Mouse (Mus musculus) left cerebral cortex, postnatal 36 days (tissue): Measurements from ENCODE around the gene Lrg1. TPM values are rescaled to one million over a fixed set of nuclear protein-coding genes. Genes with fewer than 3 reads are reported as not detected.

Experiments
- DNase-seq, 2 experiments: peaks; one replicate each; pipeline ENCODE4 v3.0.0; 2021 to 2022; ENCODE audit warnings: low spot score in 2 of 2, mixed read lengths in 1 of 2
- intact Hi-C: fragments of 180-260 bp; cut with DNase I; formaldehyde crosslinking; loops from one replicate; pipeline ENCODE4 v1.15.1; 2025
- total RNA-seq, 2 experiments: library from RNA; stranded (reverse); gene quantifications; 2 replicates each; pipeline ENCODE4 v1.2.3; 2021

Lrg1 gene
- total RNA-seq, result 1 to 10 TPM; 4.2 to 5.4 TPM

DNA sequence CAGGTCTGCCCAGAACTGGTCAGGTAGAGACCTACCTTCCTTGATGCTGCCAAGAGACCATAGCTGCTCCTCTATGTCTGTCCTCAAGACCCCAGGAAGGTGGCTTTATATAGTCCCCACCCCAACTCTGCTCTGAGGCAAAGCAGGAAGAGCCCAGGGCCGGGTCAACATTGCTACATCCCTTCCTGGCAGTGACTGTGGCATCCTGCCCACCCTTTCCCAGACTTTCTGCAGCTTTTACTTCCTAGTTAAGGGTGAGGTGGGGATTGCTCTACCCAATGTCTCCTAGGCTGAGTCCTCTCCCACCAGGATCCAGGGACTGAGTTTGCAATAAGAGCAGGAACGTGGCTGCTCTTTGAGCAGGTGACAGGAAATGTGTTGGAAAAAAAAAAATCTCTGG lies at the start of gene Lrg1:
TSS of gene Lrg1 (minus strand) at position 176 of the 400 bp plus-strand sequence.
- intact Hi-C loops, result loop anchor here (5.0 kb wide), 1 partner anchor 35 kb away; no protein-coding TSS in a partner anchor
- DNase-seq, result no peak

DNA sequence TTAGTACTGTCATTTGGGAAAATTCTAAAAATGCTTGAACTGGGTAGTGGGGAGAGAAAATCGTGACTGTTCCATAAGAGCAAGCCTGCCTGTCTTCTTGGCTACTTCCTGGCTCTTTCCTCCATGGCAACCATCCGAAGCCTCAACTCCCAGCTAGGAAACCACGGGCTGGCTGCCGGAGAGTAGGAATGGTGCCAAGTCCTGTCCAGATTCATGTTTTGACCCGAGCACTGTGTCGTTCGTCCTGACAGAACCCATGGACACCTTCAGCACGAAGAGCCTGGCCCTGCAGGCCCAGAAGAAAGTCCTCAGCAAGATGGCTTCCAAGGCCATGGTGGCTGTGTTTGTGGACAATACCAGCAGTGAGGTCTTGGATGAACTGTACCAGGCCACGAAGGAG lies 49.7 kb upstream of the Lrg1 start:
- intact Hi-C loops, result no loop called here
- DNase-seq, result no peak

DNA sequence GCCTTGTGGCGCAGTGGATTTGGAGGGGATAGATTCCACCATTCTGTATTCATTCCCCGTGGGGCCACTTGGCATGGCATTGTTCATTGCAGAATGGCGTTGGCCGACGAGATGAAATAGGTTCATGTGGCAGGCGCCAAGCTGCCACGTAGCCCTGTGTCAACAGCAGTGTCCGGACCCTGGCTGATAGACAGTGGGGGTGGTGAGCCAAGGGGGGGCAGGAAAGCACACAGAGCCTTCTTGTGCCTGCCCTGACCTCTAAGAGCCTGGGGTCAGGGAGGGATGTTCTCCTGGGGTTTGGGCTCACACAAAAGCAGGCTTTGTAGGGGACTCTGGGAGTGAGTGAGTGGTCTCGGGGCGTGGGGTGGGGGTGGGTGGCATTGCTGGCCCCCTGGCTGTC lies 48.8 kb upstream of the Lrg1 start:
- intact Hi-C loops, result no loop called here
- no peak for DNase-seq

DNA sequence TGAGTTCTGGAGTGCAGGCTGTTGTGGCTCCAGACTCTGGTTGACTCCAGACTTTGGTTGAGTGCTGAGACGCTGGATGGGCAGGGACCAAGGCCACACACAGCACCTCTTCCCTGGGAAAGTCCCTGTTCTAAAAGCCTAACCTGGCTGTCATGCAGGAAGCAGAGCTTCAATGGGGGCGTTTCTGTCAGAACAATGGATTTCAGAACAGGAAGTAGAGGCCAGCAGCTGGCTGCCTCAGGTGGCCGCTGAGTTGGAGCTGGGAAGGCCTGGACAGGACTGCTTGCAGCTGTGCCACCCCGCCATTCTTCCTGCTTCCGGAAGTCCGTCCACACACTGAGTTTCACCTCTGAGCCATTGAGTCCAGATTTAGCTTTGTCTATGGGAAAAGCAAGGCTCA lies 48.0 kb upstream of the Lrg1 start:
- intact Hi-C loops, result no loop called here
- DNase-seq, result no peak

DNA sequence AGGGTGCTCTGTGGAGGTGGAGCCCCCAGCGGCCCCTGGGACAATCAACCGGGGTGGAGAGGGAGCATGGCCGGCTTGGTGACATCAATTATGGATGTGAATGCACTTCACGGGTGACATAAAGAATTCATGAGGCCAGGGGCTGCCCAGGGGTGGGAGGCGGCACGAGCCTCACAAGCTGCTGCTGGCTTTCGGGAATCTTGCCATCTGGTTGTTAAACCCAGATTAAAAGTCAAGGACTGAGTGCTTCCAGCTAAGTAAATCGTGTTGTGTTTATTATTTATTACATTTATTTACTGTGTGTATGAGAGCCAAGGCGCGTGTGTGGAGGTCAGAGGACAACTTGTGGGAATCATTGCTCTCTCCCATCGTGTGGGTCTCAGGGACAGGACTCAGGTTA lies 43.9 kb upstream of the Lrg1 start:
- intact Hi-C loops, result no loop called here
- DNase-seq, result no peak

DNA sequence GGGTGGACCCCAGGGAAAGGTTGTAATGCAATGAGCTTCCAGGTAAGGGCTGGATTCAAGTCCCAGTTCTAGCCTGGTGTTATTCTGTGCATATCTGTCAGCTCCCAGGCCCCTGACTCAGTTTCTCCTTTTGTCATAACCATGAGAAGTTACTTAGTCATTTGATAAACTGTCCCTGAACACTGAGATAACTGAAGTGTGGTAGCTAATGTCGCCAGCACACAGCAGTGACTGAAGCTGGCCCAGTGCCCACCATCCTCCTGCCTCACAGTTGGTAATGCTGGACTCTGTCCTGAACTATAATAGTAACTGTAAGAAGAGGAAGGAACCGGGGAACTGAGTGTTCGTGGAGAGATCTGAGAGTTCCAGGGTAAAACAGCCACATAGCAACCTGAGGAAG lies 42.7 kb upstream of the Lrg1 start:
- intact Hi-C loops, result no loop called here
- no peak for DNase-seq

DNA sequence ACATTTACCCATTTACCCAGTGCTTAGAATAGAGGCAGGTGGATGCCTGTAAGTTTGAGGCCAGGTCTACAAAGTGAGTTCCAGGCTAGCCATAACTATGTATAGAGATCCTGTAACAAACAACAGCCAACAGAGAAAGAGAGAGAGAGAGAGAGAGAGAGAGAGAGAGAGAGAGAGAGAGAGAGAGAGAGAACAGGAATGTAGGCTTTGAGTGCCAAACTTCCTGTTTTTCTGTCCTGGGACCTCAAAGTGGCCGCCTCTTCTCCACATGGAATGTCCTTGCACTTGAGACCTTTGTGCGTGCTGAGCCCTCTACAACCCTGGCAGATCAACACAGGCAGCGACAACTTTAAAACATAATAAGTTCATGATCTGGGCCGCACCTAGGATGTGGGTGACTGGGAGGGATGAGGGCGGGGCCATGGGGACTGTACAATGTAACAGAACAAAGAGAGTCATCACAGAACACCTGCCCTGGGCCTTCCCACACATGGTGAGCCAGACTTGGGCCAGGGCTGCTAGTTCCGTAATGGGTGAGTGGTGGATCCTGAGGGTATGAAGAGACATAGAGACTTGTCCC lies 41.8 kb upstream of the Lrg1 start:
- intact Hi-C loops, result no loop called here
- DNase-seq, result no peak

DNA sequence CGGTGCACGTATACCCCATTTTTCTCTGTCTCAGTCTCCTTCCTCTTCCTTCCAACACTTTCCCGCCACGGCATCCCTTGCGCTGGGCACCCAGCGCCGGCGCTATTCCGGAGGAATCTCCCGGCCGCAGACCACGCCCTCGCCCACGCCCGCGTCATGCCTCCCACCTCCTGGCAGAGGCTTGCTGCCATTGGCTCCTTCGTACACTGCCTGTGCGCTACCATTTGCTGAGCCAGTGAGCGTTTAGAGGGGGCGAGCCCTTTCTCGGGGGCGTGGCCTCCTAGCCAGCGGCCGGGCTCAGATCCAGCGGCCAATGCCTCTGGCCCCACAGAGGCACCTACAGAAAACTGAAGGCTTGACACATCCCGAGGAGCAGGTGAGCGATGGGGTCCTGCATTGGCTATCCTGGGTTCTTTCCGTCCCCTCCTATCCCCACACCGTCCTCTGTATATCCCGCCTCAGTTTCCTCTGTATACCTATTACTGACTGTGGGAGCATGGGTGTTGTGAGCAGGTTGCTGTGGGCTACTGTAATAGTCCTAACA lies 40.5 kb upstream of the Lrg1 start, which contains the start of gene Tnfaip8l1:
TSS of gene Tnfaip8l1 (plus strand) at position 247 of the 544 bp plus-strand sequence.
- intact Hi-C loops, result no loop called here
- DNase-seq, result peak; percentile 95

DNA sequence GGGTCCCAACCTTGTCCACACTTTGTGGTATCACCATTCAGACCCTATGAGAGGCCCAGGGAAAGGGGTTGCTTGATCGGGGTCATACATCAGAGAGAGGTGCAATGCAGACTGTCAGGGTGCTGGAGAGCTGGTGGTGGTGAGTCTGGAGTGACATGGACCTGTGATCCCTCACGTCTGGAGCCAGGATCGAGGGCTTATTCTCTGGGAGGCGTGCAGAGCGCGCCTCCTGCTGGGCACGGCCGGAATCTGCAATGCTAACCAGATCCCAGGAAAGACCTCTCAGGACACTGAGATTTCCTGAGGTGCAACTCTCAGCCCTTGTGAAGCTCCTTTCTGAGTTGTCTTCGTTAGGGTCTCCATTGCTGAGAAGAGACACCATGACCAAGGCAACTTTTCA lies 37.9 kb upstream of the Lrg1 start:
- intact Hi-C loops, result loop anchor here (2.0 to 5.0 kb wide), 2 partner anchors 25 to 37 kb away; partner anchors contain the start of gene Lrg1
- DNase-seq, result peak; percentile 45 to 57

DNA sequence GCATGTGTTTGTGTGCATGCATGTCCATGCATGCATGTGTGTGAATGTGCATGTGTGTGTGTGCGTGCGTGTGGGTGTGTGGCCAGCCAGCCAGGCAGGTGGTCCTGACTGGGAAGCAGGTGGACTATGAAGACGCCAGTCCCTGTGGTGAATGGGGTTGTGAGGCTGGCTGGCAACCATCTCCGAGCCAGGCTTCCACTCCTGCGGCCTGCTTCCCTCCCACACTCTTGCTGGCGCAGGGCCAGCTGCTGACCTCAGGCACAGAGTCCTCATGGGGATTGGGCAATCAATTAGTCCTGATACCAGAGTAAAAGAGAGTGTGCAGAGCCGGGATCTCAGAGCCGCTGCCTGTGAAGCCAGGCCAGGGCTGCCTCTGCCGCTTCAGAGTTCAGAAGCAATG lies 31.8 kb upstream of the Lrg1 start:
- intact Hi-C loops, result no loop called here
- DNase-seq, result no peak

DNA sequence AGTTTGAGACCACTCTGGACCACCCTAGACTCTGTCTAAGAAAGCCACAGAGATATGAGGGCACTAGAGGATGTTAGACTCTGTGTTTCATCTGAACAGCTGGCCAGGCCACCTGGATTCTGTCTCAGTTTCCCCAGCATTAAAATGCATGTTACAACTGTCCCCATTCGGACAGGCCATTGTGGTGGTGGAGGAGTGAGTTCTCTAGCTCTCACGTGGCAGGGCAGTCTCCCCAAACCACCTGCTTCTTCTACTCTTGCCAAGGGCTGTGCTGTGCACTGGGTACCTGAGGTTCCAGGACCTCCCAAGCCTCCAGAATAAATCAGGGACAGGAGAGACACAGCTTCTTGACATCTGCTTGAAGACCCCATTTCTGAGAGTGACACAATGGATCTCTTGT lies 28.1 kb upstream of the Lrg1 start:
- intact Hi-C loops, result no loop called here
- no peak for DNase-seq

DNA sequence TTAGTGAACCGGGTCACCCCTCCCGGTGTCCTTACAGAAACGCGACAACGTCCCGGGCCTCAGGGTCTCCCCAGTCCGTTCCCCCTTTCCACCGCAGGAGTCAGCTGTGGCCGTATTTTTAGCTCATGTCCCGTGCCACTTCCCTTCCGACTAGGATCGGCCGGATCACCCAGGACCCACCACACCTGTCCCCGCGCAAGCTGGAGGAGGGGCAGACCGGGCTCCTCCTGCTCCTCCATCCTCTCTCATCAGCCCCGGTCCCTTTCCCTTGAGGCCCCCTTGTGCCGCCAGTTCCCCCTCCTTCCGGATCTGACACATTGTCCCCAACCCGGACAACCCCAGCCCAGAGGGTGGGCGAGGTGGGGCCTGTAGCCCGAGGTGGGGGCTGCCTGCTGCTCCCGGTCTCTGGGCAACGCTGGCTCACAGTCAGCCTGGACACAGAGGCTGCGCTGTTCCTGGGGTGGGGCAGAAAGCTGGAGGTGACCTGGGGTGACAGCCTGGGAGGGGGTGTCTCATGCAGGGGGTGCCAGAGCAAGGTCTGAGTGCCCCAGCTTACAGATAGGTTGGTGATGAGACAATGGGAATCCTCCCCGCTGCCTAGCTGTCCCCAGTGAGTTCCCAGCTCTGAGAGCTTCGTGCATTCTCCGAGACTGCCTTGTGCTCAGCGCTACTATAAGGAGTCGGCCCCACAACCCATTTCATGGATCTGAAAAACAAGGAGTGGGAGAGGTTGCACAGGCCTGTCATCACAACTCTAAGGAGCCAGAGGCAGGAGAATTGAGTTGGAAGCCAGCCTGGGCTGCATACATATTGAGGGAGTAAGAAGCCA lies 27.2 kb upstream of the Lrg1 start:
- intact Hi-C loops, result no loop called here

DNA sequence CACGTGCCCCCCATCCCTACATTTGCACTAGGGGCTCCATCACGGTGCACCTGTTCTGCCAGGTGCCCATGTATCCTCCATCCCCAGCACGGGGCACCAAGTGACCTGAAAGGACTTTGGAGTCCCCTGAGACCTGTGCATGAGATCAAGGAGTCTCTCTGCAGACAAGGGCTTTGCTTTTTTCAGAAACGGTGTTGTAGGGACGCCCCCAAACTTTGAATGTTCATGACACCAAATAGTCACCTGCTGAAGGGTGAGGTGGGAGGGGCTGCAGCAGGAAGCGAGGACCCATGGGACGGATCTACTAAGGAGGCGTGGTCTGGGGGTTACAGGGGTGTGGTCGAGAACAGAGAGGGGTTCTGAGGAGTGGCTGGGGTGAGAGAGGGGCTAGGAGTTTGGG lies 26.5 kb upstream of the Lrg1 start:
- intact Hi-C loops, result no loop called here
- no peak for DNase-seq

More for the DNA sequence above, 27.2 kb upstream of the Lrg1 start:
- DNase-seq, result no peak

DNA sequence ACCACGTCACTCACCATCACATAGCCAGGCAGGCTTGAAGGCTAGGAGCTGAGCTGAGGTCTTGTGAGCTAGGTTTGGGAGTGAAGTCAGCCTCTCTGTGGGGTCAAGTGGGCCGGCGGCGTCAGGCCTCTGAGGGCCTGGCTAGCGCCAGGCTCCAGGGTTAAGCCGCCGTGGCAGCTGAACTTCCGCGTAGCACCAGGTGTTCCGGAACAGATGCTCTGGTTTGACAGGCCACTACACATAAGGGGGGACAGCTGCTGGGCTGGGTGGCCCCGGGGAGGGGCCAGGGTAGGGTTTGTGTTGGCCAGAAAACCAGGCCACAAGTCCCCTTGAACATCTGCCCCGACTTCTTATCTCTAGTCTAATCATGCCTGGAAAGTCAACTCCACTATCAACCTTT lies 25.6 kb upstream of the Lrg1 start:
- intact Hi-C loops, result no loop called here
- DNase-seq, result no peak

DNA sequence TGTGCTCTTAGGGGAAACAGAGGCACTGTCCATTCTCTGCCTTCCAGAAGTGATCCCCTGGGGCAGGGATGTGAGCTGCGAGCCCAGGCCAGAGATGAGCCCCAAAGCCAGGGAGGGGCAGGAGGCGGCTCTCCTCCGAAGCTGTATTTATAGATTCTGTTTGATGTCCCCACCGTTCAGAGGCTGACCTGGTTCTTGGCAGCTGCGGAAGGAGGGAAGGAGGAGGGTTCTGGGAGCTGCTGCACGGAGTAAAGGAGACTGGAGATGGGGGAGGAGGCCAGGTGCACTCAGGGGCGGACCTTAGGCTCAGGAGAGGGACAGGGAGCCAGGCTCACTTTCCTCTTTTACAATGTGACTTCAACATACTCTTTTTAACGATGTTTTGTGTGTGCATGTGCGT lies 24.3 kb upstream of the Lrg1 start:
- DNase-seq, result no peak

DNA sequence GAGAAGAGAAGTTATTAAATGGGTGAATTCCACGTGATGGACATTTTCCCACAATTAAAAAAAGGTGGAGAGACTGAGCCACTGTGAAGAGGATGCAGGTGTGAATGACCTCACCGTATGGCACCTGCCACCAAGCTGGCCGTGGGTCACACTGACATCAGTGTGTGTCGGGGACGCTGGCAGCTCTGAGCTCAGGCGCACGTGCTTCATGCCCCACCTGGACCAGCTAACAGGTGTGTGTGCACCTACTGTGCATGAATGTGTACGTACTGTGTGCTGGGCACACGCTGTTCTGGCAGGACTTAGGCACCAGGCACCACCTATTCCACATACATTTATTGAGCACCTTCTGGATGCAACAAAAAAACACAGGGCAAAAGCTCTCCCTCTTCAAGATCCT lies 22.7 kb upstream of the Lrg1 start:
- no peak for DNase-seq
- intact Hi-C loops, result no loop called here

More for the DNA sequence above, 24.3 kb upstream of the Lrg1 start:
- intact Hi-C loops, result no loop called here

DNA sequence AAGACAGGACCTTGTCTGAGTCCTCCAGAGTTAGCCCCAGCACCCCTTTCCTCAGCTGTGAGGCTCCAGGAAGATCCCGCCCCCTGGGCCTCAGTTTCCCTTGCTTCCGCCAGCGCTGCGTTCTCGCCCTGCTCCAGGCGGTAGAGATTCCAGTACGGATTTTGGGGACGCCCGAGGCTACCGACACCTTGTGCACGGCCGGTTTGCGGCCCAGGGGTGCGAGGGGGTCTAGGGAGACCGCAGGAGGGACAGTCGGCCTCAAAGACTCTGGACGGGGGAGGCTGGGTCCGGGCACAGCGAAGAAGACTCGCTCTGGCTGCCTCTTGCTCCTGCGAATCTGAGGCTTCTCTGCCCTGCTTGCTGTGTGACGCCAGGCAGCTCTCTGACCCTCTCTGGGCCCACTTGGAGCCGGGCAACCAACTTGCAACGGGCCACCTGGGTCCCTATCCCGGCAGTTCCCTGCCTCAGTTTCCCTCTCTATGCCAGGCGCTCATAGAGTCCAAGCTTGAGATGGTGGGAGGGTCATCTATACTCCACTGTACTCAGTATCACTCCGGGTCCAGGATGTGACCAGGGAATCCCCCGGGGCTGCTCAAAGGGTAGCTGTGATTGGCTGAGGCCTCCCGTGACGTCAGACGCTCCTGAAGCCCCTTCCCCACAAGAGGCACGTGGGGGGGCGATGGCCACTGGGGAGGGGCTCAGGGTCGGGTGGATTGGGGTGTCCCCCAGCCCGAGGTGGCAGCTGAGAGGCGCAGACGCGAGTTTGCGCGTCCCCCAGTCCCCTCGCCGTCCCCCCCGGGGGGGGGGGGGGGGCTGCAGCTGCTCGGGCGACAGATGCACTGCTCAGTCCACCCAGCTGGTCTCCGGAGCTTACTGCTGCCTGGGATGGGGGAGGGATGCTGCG lies 20.2 kb upstream of the Lrg1 start:
- intact Hi-C loops, result no loop called here
- peak; percentile 69 to 74 for DNase-seq

DNA sequence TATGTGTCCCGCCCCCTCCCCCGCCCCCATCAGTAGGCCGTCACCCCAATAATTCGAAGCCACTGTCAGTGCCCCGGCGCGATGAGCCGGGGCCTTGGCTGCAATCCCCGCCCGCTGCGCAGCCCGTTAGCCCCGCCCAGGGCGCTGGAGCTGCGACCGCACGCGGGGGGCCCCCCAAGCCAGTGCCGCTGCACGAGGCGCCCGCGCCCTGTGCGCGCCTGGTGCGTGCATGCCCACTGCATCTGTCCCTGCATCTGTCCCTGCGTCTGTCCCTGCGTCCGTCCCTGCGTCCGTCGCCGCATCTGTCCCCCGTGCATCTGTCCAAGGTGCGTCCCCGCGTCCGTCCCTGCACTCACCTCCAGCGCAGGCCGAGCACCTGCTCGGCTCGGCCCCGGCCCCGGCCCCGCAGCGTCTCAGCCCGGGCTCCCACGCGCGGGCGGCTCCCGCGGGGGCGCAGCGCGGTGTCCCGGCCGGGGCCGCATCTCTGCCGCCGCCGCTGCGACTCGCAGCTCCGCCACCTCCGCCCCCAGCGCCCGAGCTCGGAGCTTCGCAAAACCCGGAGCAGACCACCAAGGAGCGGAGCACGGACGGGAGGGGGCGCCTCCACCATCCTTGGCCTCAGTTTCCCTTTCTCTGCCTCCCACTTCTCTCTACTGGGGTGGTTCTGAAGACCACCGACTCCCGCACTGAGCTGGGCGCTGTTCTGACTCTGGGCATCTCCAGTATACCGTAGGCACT lies 18.2 kb upstream of the Lrg1 start, which contains the start of gene Sema6b:
TSS of gene Sema6b (minus strand) at position 486 of the 738 bp plus-strand sequence.
- intact Hi-C loops, result no loop called here
- DNase-seq, result peak; percentile 86 to 88

DNA sequence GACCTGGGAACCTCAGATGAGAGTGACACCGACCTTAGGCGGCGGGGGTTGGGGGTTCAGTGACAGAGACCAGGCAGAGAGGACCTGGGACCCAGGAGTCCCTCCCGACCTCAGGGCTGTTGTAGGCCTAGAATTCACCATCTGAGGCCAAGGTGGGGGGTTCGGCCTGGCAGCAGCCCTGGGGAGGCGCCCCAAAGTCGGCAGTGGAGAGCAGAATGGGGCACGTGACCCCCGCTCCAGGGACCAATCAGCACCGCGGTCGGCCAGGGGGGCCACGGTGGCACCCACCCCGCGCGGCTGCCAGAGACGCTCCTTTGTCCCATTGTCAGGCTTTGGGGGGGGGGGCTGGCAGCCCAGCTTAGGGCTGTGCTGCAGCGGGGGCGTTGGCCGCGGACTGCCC lies 17.6 kb upstream of the Lrg1 start:
- intact Hi-C loops, result no loop called here
- peak in 1 of 2 experiments; percentile 52 for DNase-seq
